Mouse (Mus musculus) ovary, postnatal 14 days (tissue): ENCODE data around the gene Wtip.
"Not testable (repeated sequence)": the region's sequence is repeated elsewhere in the genome, so short reads cannot be mapped to it uniquely, and the experiment has no call there.

Experiments
- DNase-seq: peaks from one replicate; pipeline ENCODE4 v3.0.0; 2022; ENCODE audit warnings: low spot score

The Wtip gene

DNA sequence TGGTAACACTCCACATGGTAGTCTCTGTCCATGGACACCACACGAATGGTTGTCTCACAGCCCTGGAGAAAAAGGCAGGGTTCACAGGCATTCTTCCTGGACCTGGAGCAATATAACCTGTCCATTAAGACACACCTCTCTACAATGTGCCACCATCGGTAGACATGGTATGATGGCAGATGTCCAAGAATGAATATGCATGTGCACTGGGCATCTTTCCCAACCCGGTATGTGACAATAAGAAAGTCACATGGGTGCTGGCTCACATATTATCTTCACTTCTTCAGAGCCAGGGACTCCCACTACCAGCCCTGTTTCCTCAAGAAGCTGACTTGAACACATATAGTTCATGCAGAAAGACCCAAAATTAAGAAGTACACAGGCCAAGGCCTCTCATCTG, 16.5 kb downstream of the Wtip start:
- no peak for DNase-seq

DNA sequence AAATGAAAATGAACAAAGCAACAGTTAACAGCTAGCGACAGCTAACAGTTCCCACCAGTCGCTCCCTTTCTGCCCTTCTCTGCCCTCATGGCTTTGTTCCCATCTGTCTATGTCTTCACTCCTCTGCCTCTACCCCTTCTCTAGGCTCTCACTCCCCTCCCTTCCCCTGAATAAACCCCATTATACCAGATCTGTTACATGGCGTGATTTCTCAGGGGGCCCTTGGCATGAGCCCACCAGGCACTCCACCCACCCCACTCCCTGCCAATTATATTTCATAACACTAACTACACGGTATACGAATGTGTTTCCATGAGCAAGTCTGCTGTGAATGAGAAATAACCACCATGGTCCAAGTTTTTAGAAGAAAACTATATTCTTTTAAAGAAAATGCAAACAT, 23.9 kb downstream of the Wtip start:
- DNase-seq: no peak

DNA sequence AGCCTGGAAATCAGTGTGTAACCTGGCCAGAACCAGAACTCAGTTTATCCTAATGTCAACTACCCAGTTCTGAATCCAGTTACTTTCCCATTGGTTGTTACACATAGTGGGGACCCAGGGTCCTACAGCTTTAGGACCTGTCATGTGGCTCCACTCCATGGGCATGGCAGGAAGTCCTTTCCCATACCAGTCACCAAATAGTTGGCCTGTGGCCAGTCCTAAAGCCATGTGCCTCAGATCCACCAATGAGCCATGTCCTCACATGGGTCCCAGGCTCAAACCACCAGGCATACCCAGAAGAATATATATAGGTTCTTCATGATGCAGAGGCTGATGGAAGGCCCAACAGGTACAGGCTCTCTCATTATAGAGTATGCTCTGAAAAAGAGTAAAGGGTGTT, 31.8 kb downstream of the Wtip start:
- no peak for DNase-seq

DNA sequence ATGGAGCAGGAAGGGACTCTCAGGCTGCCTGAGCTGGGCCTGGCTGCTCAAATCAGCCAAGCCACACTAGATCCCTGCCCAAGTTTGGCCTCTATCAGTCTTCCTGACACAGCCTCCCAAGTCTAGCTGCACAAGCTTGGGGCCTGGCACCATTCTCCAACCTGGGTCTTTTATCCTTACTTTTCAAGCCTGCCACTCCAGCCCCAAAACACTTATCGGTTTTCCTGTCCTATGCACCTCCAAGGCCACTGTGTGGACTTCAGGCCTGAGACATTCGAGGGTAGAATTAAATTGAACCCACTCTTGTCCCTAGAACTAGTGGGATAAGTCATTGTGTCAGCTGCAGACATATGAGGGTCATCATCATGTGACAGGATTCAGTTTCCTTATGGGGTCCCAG, 33.1 kb downstream of the Wtip start:
- no peak for DNase-seq

DNA sequence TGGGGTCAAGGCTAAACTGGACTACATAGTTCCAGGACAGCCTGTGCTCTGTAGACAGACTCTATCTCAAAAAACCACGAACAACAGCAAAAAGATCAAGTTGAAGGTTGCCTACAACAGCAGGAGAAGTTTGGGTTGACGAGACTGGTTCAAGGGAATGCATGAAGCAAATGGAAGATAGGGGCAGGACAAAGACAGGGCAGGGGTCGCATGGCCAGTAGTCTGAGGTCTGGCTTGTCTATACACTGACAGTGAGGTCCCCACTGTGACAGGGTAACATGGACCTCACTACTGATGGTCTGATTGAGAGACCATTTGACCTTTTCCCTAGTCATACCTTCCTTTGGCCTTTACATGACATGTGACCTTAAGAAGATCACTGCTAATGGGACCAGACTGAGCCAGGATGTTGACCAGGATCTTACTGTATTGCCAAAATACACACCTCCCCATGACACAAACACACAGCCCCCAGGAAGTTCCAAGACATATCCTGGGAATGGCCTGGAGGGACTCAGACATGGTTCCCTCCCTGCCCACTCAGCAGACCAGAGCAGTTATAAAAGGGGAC, 38.1 kb downstream of the Wtip start, which contains the start of gene Scgb1b30:
Scgb1b30 (plus strand) TSS at position 521 of the 571 bp plus-strand sequence.
- no peak for DNase-seq

DNA sequence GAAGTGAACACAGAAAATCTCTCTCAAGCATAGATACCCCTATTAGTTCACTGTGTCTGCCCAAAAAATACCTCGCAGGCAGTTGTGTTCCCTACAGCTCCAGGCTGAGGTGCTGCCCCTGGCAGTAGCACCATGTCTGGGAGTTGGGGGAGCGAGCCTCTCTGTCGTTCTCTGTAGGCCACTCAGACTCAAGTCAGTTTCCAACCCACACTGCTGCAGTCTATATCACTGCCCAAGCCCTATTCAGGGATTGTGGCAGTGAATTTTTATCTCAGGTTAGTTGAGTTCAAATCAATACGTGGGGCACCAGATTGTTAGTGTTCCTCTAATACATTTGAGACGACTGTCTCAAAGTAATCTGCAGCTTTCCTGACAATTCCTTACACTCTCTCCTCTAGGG, 64.9 kb downstream of the Wtip start:
- not testable (repeated sequence) for DNase-seq
